Mouse (Mus musculus): ENCODE results near the gene Rasgef1b. TPM values are rescaled to one million over a fixed set of nuclear protein-coding genes. Genes with fewer than 3 reads are reported as not detected.

Gene Rasgef1b
- polyA plus RNA-seq, 1 experiment from 2014 or later: 3.6 TPM

DNA sequence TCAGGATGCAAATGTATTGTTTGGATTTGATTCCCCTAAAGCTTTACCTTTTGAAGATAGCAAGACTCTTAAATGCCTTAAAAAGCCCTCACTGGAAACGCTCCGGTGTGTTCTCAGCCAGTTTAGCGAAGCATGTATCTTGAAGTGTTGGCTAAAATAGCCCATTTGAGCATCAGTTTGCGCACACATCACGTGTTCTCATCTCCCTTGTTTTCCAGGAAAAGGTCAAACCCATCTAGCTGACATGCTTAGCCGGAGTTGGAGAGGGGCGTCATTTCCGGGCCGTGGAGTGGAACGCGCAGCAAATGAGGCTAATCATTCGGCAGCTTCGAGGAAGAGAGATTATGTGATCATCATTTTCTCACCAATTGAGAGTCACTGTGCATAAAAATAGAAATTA is 24.5 kb upstream of the Rasgef1b start:
- no peaks in the 10 kb centered on the region for H3K4me1 ChIP-seq (replicated peaks; ENCODE audit: control insufficient read depth, insufficient read depth, low read length)
- no peaks in the 10 kb centered on the region for H3K36me3 ChIP-seq (ENCODE audit: control insufficient read depth, insufficient read depth)
- no peaks in the 10 kb centered on the region for H3K27me3 ChIP-seq (replicated peaks; ENCODE audit: control insufficient read depth, insufficient read depth, low read length)
- no peak for TF ChIP-seq CTCF (IDR thresholded peaks at IDR 0.05; ENCODE audit: low read depth)
- no peaks in the 10 kb centered on the region for H3K9me3 ChIP-seq (ENCODE audit: control insufficient read depth)
- no peak overlapping the region for H3K9ac ChIP-seq (ENCODE audit: low read depth, low read length)
- WGBS: 79% methylated on average over 13 of the region's 13 CpGs
- no peak for ATAC-seq
- no peak overlapping the region for H3K27ac ChIP-seq (ENCODE audit: low read depth, low read length)
- no peak overlapping the region for H3K4me3 ChIP-seq (ENCODE audit: low read depth, low read length)
- no peak overlapping the region for H3K4me2 ChIP-seq (replicated peaks; ENCODE audit: low read depth)

DNA sequence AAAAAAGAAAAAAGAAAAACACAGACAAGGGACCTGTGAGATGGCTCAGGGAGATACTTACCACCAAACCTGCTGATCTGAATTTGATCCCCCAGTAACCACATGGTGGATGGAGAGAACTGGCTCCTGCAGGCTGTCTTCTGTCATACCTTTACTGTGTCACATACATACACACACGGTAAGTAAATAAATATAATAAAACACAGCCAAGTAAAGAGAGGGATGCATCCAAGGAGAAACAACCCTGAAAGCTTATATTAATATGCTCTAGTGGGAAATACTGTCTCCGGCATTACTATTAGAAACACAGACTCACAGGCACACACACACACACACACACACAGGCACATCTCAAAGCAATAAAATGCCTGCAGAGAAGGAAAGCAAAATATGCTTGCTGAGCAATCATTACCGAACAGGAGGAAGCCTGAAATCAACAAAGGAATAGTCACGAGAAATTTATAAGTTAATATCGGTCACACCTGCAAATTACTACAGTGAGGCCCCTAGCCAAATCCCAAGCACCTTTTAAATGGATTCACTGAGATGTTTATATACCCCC is 23.9 kb upstream of the Rasgef1b start:
- no peaks in the 10 kb centered on the region for H3K27me3 ChIP-seq (replicated peaks; ENCODE audit: control insufficient read depth, insufficient read depth, low read length)
- WGBS: 52% methylated on average over 5 of the region's 5 CpGs
- H3K9ac ChIP-seq (ENCODE audit: low read depth, low read length): no peak overlapping the region
- ATAC-seq: no peak
- no peak overlapping the region for H3K27ac ChIP-seq (ENCODE audit: low read depth, low read length)
- H3K4me3 ChIP-seq (ENCODE audit: low read depth, low read length): no peak overlapping the region
- no peaks in the 10 kb centered on the region for H3K4me1 ChIP-seq (replicated peaks; ENCODE audit: control insufficient read depth, insufficient read depth, low read length)
- H3K4me2 ChIP-seq (replicated peaks; ENCODE audit: low read depth): no peak overlapping the region
- no peaks in the 10 kb centered on the region for H3K36me3 ChIP-seq (ENCODE audit: control insufficient read depth, insufficient read depth)
- TF ChIP-seq CTCF (IDR thresholded peaks at IDR 0.05; ENCODE audit: low read depth): no peak
- no peaks in the 10 kb centered on the region for H3K9me3 ChIP-seq (ENCODE audit: control insufficient read depth)

DNA sequence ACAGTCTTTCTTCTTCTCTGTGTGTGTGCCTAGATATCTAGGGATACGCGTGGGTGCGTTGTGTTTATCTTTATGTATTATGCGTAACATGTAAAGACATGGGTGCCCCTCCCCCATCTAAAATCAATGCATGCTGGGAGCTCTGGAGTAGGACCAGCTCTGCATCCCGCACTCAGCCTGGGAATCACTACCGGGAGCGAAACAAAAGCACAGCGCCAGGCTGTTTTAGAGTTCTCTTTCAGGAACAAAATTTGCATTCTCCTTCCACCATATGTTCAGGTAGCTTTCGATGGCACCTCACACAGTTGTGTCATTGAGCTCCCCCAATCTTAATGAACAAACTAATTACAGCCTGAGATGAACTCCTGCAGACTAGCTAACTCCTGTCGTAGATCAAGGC is 19.6 kb upstream of the Rasgef1b start:
- Histone ChIP-seq H3K27me3 (replicated peaks; ENCODE audit: control insufficient read depth, insufficient read depth, low read length) (no peaks in the 10 kb centered on the region), H3K4me1 (replicated peaks; ENCODE audit: control insufficient read depth, insufficient read depth, low read length) (no peaks in the 10 kb centered on the region), H3K4me2 (replicated peaks; ENCODE audit: low read depth) (no peak overlapping the region), H3K9ac (ENCODE audit: low read depth, low read length) (no peak overlapping the region), H3K27ac (ENCODE audit: low read depth, low read length) (no peak overlapping the region), H3K36me3 (ENCODE audit: control insufficient read depth, insufficient read depth) (no peaks in the 10 kb centered on the region), H3K9me3 (ENCODE audit: control insufficient read depth) (no peaks in the 10 kb centered on the region), H3K4me3 (ENCODE audit: low read depth, low read length) (no peak overlapping the region)
- 76% methylated on average over 10 of the region's 10 CpGs for WGBS
- TF ChIP-seq CTCF (IDR thresholded peaks at IDR 0.05; ENCODE audit: low read depth): no peak
- no peak for ATAC-seq

DNA sequence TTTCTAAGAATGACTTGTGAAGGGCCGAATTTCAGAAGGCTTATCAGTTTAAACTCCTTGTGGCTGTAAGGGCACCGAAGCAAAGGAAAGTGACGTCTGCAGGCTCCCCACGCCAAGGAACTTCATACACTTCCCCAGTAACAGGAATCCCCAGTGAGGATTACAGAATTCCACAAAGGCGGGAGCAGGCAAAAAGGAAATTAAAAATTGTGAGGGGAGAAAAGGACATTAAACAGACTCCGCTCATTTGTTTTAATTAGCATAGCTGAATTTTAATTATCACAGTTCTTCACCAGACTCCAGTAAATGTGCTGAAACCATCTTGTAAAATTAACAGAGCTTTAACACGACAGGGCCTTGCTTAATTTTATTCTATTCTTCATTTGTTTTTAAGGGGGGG is 17.2 kb upstream of the Rasgef1b start:
- 78% methylated on average over 7 of the region's 7 CpGs for WGBS
- Histone ChIP-seq H3K4me3 (ENCODE audit: low read depth, low read length) (no peak overlapping the region), H3K27ac (ENCODE audit: low read depth, low read length) (no peak overlapping the region), H3K9me3 (ENCODE audit: control insufficient read depth) (no peaks in the 10 kb centered on the region), H3K9ac (ENCODE audit: low read depth, low read length) (no peak overlapping the region), H3K27me3 (replicated peaks; ENCODE audit: control insufficient read depth, insufficient read depth, low read length) (no peaks in the 10 kb centered on the region), H3K4me1 (replicated peaks; ENCODE audit: control insufficient read depth, insufficient read depth, low read length) (no peaks in the 10 kb centered on the region), H3K4me2 (replicated peaks; ENCODE audit: low read depth) (no peak overlapping the region), H3K36me3 (ENCODE audit: control insufficient read depth, insufficient read depth) (no peaks in the 10 kb centered on the region)
- no peak for ATAC-seq
- TF ChIP-seq CTCF (IDR thresholded peaks at IDR 0.05; ENCODE audit: low read depth): no peak

DNA sequence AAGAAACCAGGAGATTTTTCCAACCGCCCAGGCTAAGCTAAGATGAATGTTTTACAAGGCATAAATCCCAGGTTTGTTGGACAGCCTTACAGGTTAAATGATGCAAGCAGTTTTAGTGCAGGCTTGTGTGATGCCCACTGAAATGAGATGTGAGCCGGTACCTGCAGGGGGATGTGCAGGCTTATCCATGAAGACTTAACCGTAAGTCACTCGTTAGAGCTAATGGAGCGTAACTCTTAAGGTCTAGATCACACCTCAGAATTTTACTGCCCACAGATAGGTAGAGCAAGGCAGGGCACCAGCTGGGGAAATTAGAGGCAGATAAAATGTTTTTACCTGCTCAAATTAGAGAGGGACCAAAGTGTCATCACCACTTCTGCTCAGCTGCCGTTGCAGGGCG is 14.0 kb upstream of the Rasgef1b start:
- no peaks in the 10 kb centered on the region for H3K9me3 ChIP-seq (ENCODE audit: control insufficient read depth)
- no peak overlapping the region for H3K9ac ChIP-seq (ENCODE audit: low read depth, low read length)
- H3K4me2 ChIP-seq (replicated peaks; ENCODE audit: low read depth): no peak overlapping the region
- 78% methylated on average over 7 of the region's 7 CpGs for WGBS
- TF ChIP-seq CTCF (IDR thresholded peaks at IDR 0.05; ENCODE audit: low read depth): no peak
- H3K27me3 ChIP-seq (replicated peaks; ENCODE audit: control insufficient read depth, insufficient read depth, low read length): no peaks in the 10 kb centered on the region
- ATAC-seq: no peak
- no peaks in the 10 kb centered on the region for H3K36me3 ChIP-seq (ENCODE audit: control insufficient read depth, insufficient read depth)
- H3K4me1 ChIP-seq (replicated peaks; ENCODE audit: control insufficient read depth, insufficient read depth, low read length): no peaks in the 10 kb centered on the region
- H3K27ac ChIP-seq (ENCODE audit: low read depth, low read length): no peak overlapping the region
- H3K4me3 ChIP-seq (ENCODE audit: low read depth, low read length): no peak overlapping the region

DNA sequence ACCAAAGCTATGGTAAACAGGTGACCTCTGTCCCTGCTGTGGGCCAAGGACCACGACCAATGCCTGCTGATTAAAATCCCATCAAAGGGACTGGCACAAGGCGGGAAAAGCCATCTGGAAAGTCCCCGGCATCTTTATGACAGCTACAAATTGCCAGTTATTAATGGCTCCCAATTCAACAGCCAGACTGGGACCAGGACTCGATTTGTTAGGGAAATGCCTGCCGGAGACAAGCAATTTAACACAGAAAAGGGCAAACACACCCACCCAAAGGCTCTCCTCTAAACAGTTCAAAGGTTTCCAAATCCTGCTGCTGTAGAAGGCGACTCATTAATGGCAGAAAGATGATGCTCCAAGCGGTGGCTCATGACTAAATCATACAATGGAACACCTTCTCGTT is 13.2 kb upstream of the Rasgef1b start:
- H3K4me3 ChIP-seq (ENCODE audit: low read depth, low read length): no peak overlapping the region
- no peak overlapping the region for H3K4me2 ChIP-seq (replicated peaks; ENCODE audit: low read depth)
- no peaks in the 10 kb centered on the region for H3K27me3 ChIP-seq (replicated peaks; ENCODE audit: control insufficient read depth, insufficient read depth, low read length)
- no peak overlapping the region for H3K9ac ChIP-seq (ENCODE audit: low read depth, low read length)
- H3K9me3 ChIP-seq (ENCODE audit: control insufficient read depth): no peaks in the 10 kb centered on the region
- ATAC-seq: no peak
- no peak overlapping the region for H3K27ac ChIP-seq (ENCODE audit: low read depth, low read length)
- no peaks in the 10 kb centered on the region for H3K4me1 ChIP-seq (replicated peaks; ENCODE audit: control insufficient read depth, insufficient read depth, low read length)
- no peaks in the 10 kb centered on the region for H3K36me3 ChIP-seq (ENCODE audit: control insufficient read depth, insufficient read depth)
- TF ChIP-seq CTCF (IDR thresholded peaks at IDR 0.05; ENCODE audit: low read depth): no peak
- 47% methylated on average over 8 of the region's 8 CpGs for WGBS
